Mouse (Mus musculus): ENCODE results near the gene Gm11237. TPM values are rescaled to one million over a fixed set of nuclear protein-coding genes. Genes with fewer than 3 reads are reported as not detected.
A peak's percentile ranks its signal among the peaks of the same experiment; 100 is the strongest.
"Not testable (repeated sequence)": the region's sequence is repeated elsewhere in the genome, so short reads cannot be mapped to it uniquely, and the experiment has no call there.

The Gm11237 gene
- not detected in 2 replicates for polyA plus RNA-seq (2015; fragmentation: Nextera tagmentation; extraction: Ambion mirVana)

DNA sequence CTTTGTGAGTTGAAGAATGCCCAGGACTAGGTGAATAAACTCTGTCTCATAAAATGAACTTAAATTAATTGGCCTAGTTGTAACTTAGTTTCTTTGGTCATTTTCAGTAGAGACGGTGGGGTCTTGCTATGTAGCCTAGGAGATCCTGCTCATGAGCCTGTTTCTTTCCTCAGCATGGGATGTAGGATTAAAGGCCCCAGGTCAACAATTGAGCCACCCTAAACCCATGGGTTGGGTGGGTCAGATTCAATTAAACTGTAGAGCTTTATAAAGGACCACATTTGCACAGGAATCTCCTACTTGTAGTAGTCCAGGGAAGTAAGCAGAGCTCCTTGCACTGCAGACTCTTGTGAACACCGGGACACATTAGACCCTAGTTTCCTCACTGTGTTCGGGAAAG lies at the start of gene Gm11237:
Gene Gm11237 (plus strand): TSS at position 301 of the 400 bp plus-strand sequence.
- H3K4me2 ChIP-seq (replicated peaks); H3K36me3 ChIP-seq; H3K9ac ChIP-seq; H3K4me3 ChIP-seq; H3K27me3 ChIP-seq; H3K27ac ChIP-seq; H3K4me1 ChIP-seq; H3K9me3 ChIP-seq; ATAC-seq (ENCODE audit: low FRiP score, low read depth): not testable (repeated sequence)
- no CpG with 5 or more reads among the region's 3 CpGs for WGBS

DNA sequence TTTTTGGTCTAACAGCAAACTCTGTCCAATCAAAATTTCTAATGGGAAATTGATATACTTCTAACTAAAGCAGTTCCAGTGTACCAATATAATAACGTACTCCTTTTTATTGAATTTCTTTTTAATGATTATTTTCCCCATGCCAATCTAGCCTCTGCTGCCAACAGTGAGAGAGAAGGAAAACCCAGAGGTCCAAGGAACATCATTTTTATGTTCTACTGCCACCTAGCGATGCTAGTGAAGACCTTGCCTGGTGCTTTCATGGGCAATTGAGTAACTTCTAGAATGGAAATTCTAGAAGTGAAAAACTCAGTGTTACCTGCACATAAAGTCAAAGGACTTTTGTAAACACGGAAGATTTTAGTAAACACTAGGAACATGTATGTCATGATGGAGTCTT lies 23.5 kb upstream of the Gm11237 start:
- Histone ChIP-seq H3K4me1 (no peaks in the 10 kb centered on the region), H3K36me3 (no peaks in the 10 kb centered on the region), H3K9me3 (no peaks in the 10 kb centered on the region), H3K4me2 (replicated peaks) (no peak overlapping the region), H3K4me3 (no peak overlapping the region), H3K27me3 (0 out of 2 replicates have a peak, but pooled peaks cover 2% of the 10 kb centered on the region), H3K27ac (no peak overlapping the region), H3K9ac (no peak overlapping the region)
- 3% methylated on average over 3 of the region's 3 CpGs for WGBS
- peak; percentile 48; the same call in 1 of the 2 replicates for ATAC-seq (ENCODE audit: low FRiP score, low read depth)

DNA sequence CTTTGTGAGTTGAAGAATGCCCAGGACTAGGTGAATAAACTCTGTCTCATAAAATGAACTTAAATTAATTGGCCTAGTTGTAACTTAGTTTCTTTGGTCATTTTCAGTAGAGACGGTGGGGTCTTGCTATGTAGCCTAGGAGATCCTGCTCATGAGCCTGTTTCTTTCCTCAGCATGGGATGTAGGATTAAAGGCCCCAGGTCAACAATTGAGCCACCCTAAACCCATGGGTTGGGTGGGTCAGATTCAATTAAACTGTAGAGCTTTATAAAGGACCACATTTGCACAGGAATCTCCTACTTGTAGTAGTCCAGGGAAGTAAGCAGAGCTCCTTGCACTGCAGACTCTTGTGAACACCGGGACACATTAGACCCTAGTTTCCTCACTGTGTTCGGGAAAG lies 15.2 kb upstream of the Gm11237 start, which contains the start of gene Gm11238:
Gene Gm11238 (plus strand): TSS at position 301 of the 400 bp plus-strand sequence.
- H3K4me2 ChIP-seq (replicated peaks); H3K9ac ChIP-seq; ATAC-seq (ENCODE audit: low FRiP score, low read depth); H3K4me3 ChIP-seq; H3K36me3 ChIP-seq; H3K9me3 ChIP-seq; H3K4me1 ChIP-seq; H3K27me3 ChIP-seq; H3K27ac ChIP-seq: not testable (repeated sequence)
- WGBS: no CpG with 5 or more reads among the region's 3 CpGs

DNA sequence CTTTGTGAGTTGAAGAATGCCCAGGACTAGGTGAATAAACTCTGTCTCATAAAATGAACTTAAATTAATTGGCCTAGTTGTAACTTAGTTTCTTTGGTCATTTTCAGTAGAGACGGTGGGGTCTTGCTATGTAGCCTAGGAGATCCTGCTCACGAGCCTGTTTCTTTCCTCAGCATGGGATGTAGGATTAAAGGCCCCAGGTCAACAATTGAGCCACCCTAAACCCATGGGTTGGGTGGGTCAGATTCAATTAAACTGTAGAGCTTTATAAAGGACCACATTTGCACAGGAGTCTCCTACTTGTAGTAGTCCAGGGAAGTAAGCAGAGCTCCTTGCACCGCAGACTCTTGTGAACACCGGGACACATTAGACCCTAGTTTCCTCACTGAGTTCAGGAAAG lies 15.0 kb downstream of the Gm11237 start, which contains the start of gene Gm11236:
Gene Gm11236 (plus strand): TSS at position 301 of the 400 bp plus-strand sequence.
- H3K9ac ChIP-seq; H3K4me1 ChIP-seq; H3K27ac ChIP-seq; H3K4me2 ChIP-seq (replicated peaks); H3K27me3 ChIP-seq; H3K9me3 ChIP-seq; ATAC-seq (ENCODE audit: low FRiP score, low read depth); H3K36me3 ChIP-seq; H3K4me3 ChIP-seq: not testable (repeated sequence)
- WGBS: no CpG with 5 or more reads among the region's 4 CpGs

DNA sequence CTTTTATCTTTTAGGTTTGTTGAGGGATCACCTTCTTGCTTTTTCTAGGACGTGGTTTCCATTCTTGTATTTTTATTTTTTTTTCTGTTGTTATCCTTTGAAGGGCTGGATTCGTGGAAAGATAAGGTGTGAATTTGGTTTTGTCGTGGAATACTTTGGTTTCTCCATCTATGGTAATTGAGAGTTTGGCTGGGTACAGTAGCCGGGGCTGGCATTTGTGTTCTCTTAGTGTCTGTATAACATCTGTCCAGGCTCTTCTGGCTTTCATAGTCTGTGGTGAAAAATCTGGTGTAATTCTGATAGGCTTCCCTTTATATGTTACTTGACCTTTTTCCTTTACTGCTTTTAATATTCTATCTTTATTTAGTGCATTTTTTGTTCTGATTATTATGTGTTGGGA lies 39.1 kb downstream of the Gm11237 start:
- not testable (repeated sequence) for H3K4me2 ChIP-seq (replicated peaks)

DNA sequence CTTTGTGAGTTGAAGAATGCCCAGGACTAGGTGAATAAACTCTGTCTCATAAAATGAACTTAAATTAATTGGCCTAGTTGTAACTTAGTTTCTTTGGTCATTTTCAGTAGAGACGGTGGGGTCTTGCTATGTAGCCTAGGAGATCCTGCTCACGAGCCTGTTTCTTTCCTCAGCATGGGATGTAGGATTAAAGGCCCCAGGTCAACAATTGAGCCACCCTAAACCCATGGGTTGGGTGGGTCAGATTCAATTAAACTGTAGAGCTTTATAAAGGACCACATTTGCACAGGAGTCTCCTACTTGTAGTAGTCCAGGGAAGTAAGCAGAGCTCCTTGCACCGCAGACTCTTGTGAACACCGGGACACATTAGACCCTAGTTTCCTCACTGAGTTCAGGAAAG lies 45.3 kb downstream of the Gm11237 start, which contains the start of gene Gm11239:
Gene Gm11239 (plus strand): TSS at position 301 of the 400 bp plus-strand sequence.
- not testable (repeated sequence) for H3K4me1 ChIP-seq; ATAC-seq (ENCODE audit: low FRiP score, low read depth); H3K27me3 ChIP-seq; H3K9ac ChIP-seq; H3K36me3 ChIP-seq; H3K4me3 ChIP-seq; H3K4me2 ChIP-seq (replicated peaks); H3K9me3 ChIP-seq; H3K27ac ChIP-seq
- WGBS: no CpG with 5 or more reads among the region's 4 CpGs

More for the DNA sequence above, 39.1 kb downstream of the Gm11237 start:
- not testable (repeated sequence) for H3K36me3 ChIP-seq; H3K9me3 ChIP-seq; H3K27ac ChIP-seq; H3K9ac ChIP-seq; H3K4me1 ChIP-seq; ATAC-seq (ENCODE audit: low FRiP score, low read depth); H3K27me3 ChIP-seq; H3K4me3 ChIP-seq
- 88% methylated on average over 4 of the region's 4 CpGs for WGBS

Other genes starting within 250 kb of the Gm11237 start
- gene Gm11487, start 217.9 kb upstream of the Gm11237 start, polyA plus RNA-seq (2015; fragmentation: Nextera tagmentation; extraction: Ambion mirVana): not detected in 2 replicates
- gene Gm11238, start 15.1 kb upstream of the Gm11237 start, polyA plus RNA-seq (2015; fragmentation: Nextera tagmentation; extraction: Ambion mirVana): not detected in 2 replicates
- gene Gm11236, start 15.1 kb downstream of the Gm11237 start, polyA plus RNA-seq (2015; fragmentation: Nextera tagmentation; extraction: Ambion mirVana): not detected in 2 replicates
- gene Gm11239, start 45.4 kb downstream of the Gm11237 start, polyA plus RNA-seq (2015; fragmentation: Nextera tagmentation; extraction: Ambion mirVana): not detected in 2 replicates
- gene Gm428, start 60.5 kb downstream of the Gm11237 start, polyA plus RNA-seq (2015; fragmentation: Nextera tagmentation; extraction: Ambion mirVana): not detected in 2 replicates
- 1.1 and 1.4 TPM in 2 replicates for gene Rasef, start 168.0 kb downstream of the Gm11237 start, polyA plus RNA-seq (2015; fragmentation: Nextera tagmentation; extraction: Ambion mirVana)